In genomic region chr2:144214508-144215185, GRCm38 (mm10) we compare ENCODE assay signal across 9 mouse cellular contexts. TPM values are rescaled to one million over a fixed set of nuclear protein-coding genes. Genes with fewer than 3 reads are reported as not detected.
DNase-seq lines count a peak whose midpoint lies in the region; ATAC-seq and TF ChIP-seq lines count a peak whose summit lies in the region.
"Had no signal": no experiment of that assay in that cellular context is flagged by ENCODE, and none has a peak within 500 bp of the region (broad histone marks: within the 10 kb centered on the region; RNA-seq: fewer than 3 reads in every experiment).

No protein-coding gene starts in this region.

- H3K27me3 ChIP-seq in kidney, postnatal 0 days (ENCODE audit: insufficient read depth, low read length): no peaks in the 10 kb centered on the region
- H3K27me3 ChIP-seq in embryonic facial prominence, embryonic 15.5 days: no peaks in the 10 kb centered on the region
- no peaks in the 10 kb centered on the region for H3K27me3 ChIP-seq in limb, embryonic 13.5 days

- H3K9ac ChIP-seq in kidney, postnatal 0 days (ENCODE audit: low read depth, low read length): no peak overlapping the region
- H3K9ac ChIP-seq in embryonic facial prominence, embryonic 15.5 days: no peak overlapping the region
- 0 out of 2 replicates have a peak overlapping the region, but pooled peaks have one; percentile 4 for H3K9ac ChIP-seq in limb, embryonic 13.5 days

- no peaks in the 10 kb centered on the region for H3K4me1 ChIP-seq in kidney, postnatal 0 days (replicated peaks; ENCODE audit: insufficient read depth, low read length)
- peaks cover 8% of the 10 kb centered on the region; the same call in 1 of the 2 replicates for H3K4me1 ChIP-seq in embryonic facial prominence, embryonic 15.5 days
- H3K4me1 ChIP-seq in limb, embryonic 13.5 days: peaks cover 13% of the 10 kb centered on the region; the same call in 1 of the 2 replicates

- no peak for DNase-seq in kidney, postnatal 0 days (ENCODE audit: low spot score)
- no peak for DNase-seq in kidney, postnatal 36 days
- DNase-seq in retina, embryonic 14.5 days (ENCODE audit: low spot score): peak; percentile 23
- DNase-seq in layer of hippocampus, postnatal 14 days (ENCODE audit: low spot score in 2 of 2): no peak
- DNase-seq in adrenal gland, postnatal 25 days: no peak
- DNase-seq: cerebellum, postnatal 25 days had no signal

- no peaks in the 10 kb centered on the region for H3K9me3 ChIP-seq in kidney, postnatal 0 days (replicated peaks; ENCODE audit: low read length)
- H3K9me3 ChIP-seq in embryonic facial prominence, embryonic 15.5 days (replicated peaks): no peaks in the 10 kb centered on the region
- no peaks in the 10 kb centered on the region for H3K9me3 ChIP-seq in limb, embryonic 13.5 days

- TF ChIP-seq CTCF in kidney, postnatal 0 days (IDR thresholded peaks at IDR 0.05; ENCODE audit: low read depth): peak; percentile 44

- H3K27ac ChIP-seq in kidney, postnatal 0 days: no peak overlapping the region
- H3K27ac ChIP-seq in embryonic facial prominence, embryonic 15.5 days (replicated peaks): peak overlapping the region; percentile 12; the same call in 1 of the 2 replicates
- no peak overlapping the region; the same call in 1 of the 2 replicates for H3K27ac ChIP-seq in limb, embryonic 13.5 days

- no peak overlapping the region for H3K4me3 ChIP-seq in kidney, postnatal 0 days (replicated peaks; ENCODE audit: low read depth, low read length)
- no peak overlapping the region for H3K4me3 ChIP-seq in embryonic facial prominence, embryonic 15.5 days (replicated peaks)
- no peak overlapping the region for H3K4me3 ChIP-seq in limb, embryonic 13.5 days

- H3K36me3 ChIP-seq in kidney, postnatal 0 days (ENCODE audit: insufficient read depth, low read length): no peaks in the 10 kb centered on the region
- no peaks in the 10 kb centered on the region for H3K36me3 ChIP-seq in embryonic facial prominence, embryonic 15.5 days
- H3K36me3 ChIP-seq in limb, embryonic 13.5 days: no peaks in the 10 kb centered on the region

- no peak; the same call in 1 of the 2 replicates for ATAC-seq in kidney, postnatal 0 days (replicated peaks; ENCODE audit: low FRiP score, low read depth)
- ATAC-seq in embryonic facial prominence, embryonic 15.5 days (ENCODE audit: insufficient number of reproducible peaks, low FRiP score, low TSS enrichment, low read depth): no peak
- ATAC-seq in limb, embryonic 13.5 days (ENCODE audit: low FRiP score, low read depth): no peak
- ATAC-seq in activated CD4-positive, CD25-positive, alpha-beta regulatory T cell, adult 4 months: no peak

- WGBS in kidney, postnatal 0 days: 70% methylated on average over 9 of the region's 9 CpGs
- WGBS in embryonic facial prominence, embryonic 15.5 days: 57% methylated on average over 9 of the region's 9 CpGs
- 73% methylated on average over 9 of the region's 9 CpGs for WGBS in limb, embryonic 13.5 days

- H3K4me2 ChIP-seq in kidney, postnatal 0 days (ENCODE audit: low read length): no peak overlapping the region
- no peak overlapping the region for H3K4me2 ChIP-seq in embryonic facial prominence, embryonic 15.5 days (replicated peaks)
- H3K4me2 ChIP-seq in limb, embryonic 13.5 days (replicated peaks): no peak overlapping the region

RNA-seq across cellular contexts. Expression of gene Mgme1, which starts 55.8 kb away (rescaled TPM):
- 16.0 and 16.6 TPM in 2 replicates for polyA plus RNA-seq in kidney, postnatal 0 days (2015; fragmentation: Nextera tagmentation; extraction: Ambion mirVana)
- polyA plus RNA-seq in embryonic facial prominence, embryonic 15.5 days (2015; fragmentation: Nextera tagmentation; extraction: Ambion mirVana): 17.9 and 18.6 TPM in 2 replicates
- 19.7 and 22.6 TPM in 2 replicates for polyA plus RNA-seq in limb, embryonic 13.5 days (2015; fragmentation: Nextera tagmentation; extraction: Ambion mirVana)
- total RNA-seq in layer of hippocampus, postnatal 14 days (2021): 1 to 10 TPM; 3.4 to 4.4 TPM
- polyA plus RNA-seq in activated CD4-positive, CD25-positive, alpha-beta regulatory T cell, adult 4 months (2017; shearing (Covaris generic)): 10 to 100 TPM in 1 of 2 experiments, 1 to 10 TPM in 1; 6.4 to 11.9 TPM
- 25.8 and 26.8 TPM in 2 replicates for total RNA-seq in adrenal gland, postnatal 25 days (2021)

RNA-seq across cellular contexts. Expression of gene Snx5, which starts 56.1 kb away (rescaled TPM):
- 103 and 112 TPM in 2 replicates for polyA plus RNA-seq in kidney, postnatal 0 days (2015; fragmentation: Nextera tagmentation; extraction: Ambion mirVana)
- 104 and 110 TPM in 2 replicates for polyA plus RNA-seq in embryonic facial prominence, embryonic 15.5 days (2015; fragmentation: Nextera tagmentation; extraction: Ambion mirVana)
- 130 and 133 TPM in 2 replicates for polyA plus RNA-seq in limb, embryonic 13.5 days (2015; fragmentation: Nextera tagmentation; extraction: Ambion mirVana)
- 10 to 100 TPM; 65.8 to 66.5 TPM for total RNA-seq in layer of hippocampus, postnatal 14 days (2021)
- polyA plus RNA-seq in activated CD4-positive, CD25-positive, alpha-beta regulatory T cell, adult 4 months (2017; shearing (Covaris generic)): 100 to 1,000 TPM in 1 of 2 experiments, 10 to 100 TPM in 1; 85.8 to 119 TPM
- 91.6 and 107 TPM in 2 replicates for total RNA-seq in adrenal gland, postnatal 25 days (2021)
